ENCODE assay signal across 15 mouse cellular contexts in the genomic region with DNA sequence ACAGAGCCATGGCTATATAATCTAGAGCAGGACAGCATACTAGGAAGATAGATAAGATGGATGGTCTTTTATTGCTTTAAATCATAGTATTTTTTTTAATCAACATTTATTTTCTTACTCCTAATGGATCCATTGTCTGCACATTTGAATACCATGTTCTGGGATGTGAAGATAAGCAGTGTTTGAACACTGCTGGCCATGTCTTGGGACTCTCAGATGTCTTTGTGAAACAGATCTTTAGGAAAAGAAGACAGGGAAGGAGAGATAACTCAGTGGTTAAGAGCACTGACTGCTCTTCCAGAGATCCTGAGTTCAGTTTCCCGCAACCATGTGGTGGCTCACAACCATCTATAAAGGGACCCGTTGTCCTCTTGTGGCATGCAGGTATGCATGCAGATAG.
"Had no signal": no experiment of that assay in that cellular context is flagged by ENCODE, and none has a peak within 500 bp of the region (broad histone marks: within the 10 kb centered on the region; RNA-seq: fewer than 3 reads in every experiment).

No protein-coding gene starts in this region.

- H3K4me2 ChIP-seq: neural tube, embryonic 15.5 days; stomach, embryonic 15.5 days had no signal

- DNase-seq: retina, postnatal 1 day; right cerebral cortex, adult 18-20 months; right cerebral cortex, postnatal 14 days; right cerebral cortex, postnatal 25 days; right cerebral cortex, postnatal 4 days; spleen, adult 18-20 months; thymus, adult 18-20 months; thymus, adult 2 months; thymus, postnatal 14 days; thymus, postnatal 25 days; thymus, postnatal 36 days; thymus, postnatal 4 days had no signal

- H3K4me3 ChIP-seq: neural tube, embryonic 15.5 days; stomach, embryonic 15.5 days had no signal

- H3K4me1 ChIP-seq: neural tube, embryonic 15.5 days; stomach, embryonic 15.5 days had no signal

- H3K36me3 ChIP-seq: neural tube, embryonic 15.5 days; stomach, embryonic 15.5 days had no signal

- H3K9ac ChIP-seq: neural tube, embryonic 15.5 days; stomach, embryonic 15.5 days had no signal

- H3K27me3 ChIP-seq: neural tube, embryonic 15.5 days; stomach, embryonic 15.5 days had no signal

- H3K27ac ChIP-seq: neural tube, embryonic 15.5 days; stomach, embryonic 15.5 days; stomach, postnatal 0 days had no signal

- H3K9me3 ChIP-seq: neural tube, embryonic 15.5 days; stomach, embryonic 15.5 days had no signal
